Mouse (Mus musculus) hindlimb bud, embryonic 11.5 days (tissue): Measurements from ENCODE around the gene Afmid.
"Not testable (repeated sequence)": the region's sequence is repeated elsewhere in the genome, so short reads cannot be mapped to it uniquely, and the experiment has no call there.

ENCODE experiments used
- DNase-seq: peaks from one replicate; pipeline ENCODE4 v3.0.0-alpha.2; 2012; ENCODE audit warnings: low read depth, low spot score; ENCODE audit errors: extremely low spot score

Gene Afmid

GRCm38 (mm10) chr11:117792281-117792888 is 33.3 kb upstream of the Afmid start:
- no peak for DNase-seq

GRCm38 (mm10) chr11:117794035-117794551 is 31.6 kb upstream of the Afmid start:
- no peak for DNase-seq

GRCm38 (mm10) chr11:117796954-117797353 is 28.8 kb upstream of the Afmid start:
- DNase-seq = no peak

- DNase-seq = no peak
Measured at GRCm38 (mm10) chr11:117797511-117798159, 28.1 kb upstream of the Afmid start, which contains the start of gene 6030468B19Rik. 6030468B19Rik (plus strand) TSS chr11:117797660.

GRCm38 (mm10) chr11:117798160-117798541 is 27.6 kb upstream of the Afmid start:
- DNase-seq = no peak

GRCm38 (mm10) chr11:117799174-117799573 is 26.6 kb upstream of the Afmid start:
- no peak for DNase-seq

- DNase-seq = no peak
Measured at GRCm38 (mm10) chr11:117800038-117800437, 25.7 kb upstream of the Afmid start.

GRCm38 (mm10) chr11:117801650-117802049 is 24.1 kb upstream of the Afmid start:
- DNase-seq = no peak

- no peak for DNase-seq
Measured at GRCm38 (mm10) chr11:117803166-117803688, 22.5 kb upstream of the Afmid start.

- DNase-seq = no peak
Measured at GRCm38 (mm10) chr11:117806781-117807180, 18.9 kb upstream of the Afmid start.

GRCm38 (mm10) chr11:117809407-117810311 is 16.1 kb upstream of the Afmid start, which contains the start of the genes Gm20708 and Syngr2:
Gm20708 (plus strand) TSS chr11:117809668.
Syngr2 (plus strand) TSS chr11:117809668.
- DNase-seq = no peak

- no peak for DNase-seq
Measured at GRCm38 (mm10) chr11:117810401-117811046, 15.2 kb upstream of the Afmid start.

GRCm38 (mm10) chr11:117813867-117814266 is 11.9 kb upstream of the Afmid start:
- DNase-seq = no peak

- DNase-seq = no peak
Measured at GRCm38 (mm10) chr11:117814704-117815366, 10.9 kb upstream of the Afmid start.

GRCm38 (mm10) chr11:117815850-117816249 is 9.9 kb upstream of the Afmid start:
- DNase-seq = not testable (repeated sequence)

- DNase-seq = no peak
Measured at GRCm38 (mm10) chr11:117816389-117816996, 9.2 kb upstream of the Afmid start.

- DNase-seq = no peak
Measured at GRCm38 (mm10) chr11:117819095-117819494, 6.6 kb upstream of the Afmid start.

- no peak for DNase-seq
Measured at GRCm38 (mm10) chr11:117820173-117820572, 5.6 kb upstream of the Afmid start.

- no peak for DNase-seq
Measured at GRCm38 (mm10) chr11:117821868-117822267, 3.9 kb upstream of the Afmid start.
